Mouse (Mus musculus): Measurements from ENCODE around the gene Rps6kb1. TPM values are rescaled to one million over a fixed set of nuclear protein-coding genes. Genes with fewer than 3 reads are reported as not detected.

The Rps6kb1 gene
- total and polyA plus RNA-seq, 2 experiments from 2014 or later = 34.2 to 67.3 TPM

GRCm38 (mm10) chr11:86575632-86576378, 31.2 kb upstream of the Rps6kb1 start:
- Histone ChIP-seq H3K36me3 (ENCODE audit: insufficient read depth, low read length) (no peaks in the 10 kb centered on the region), H3K4me2 (ENCODE audit: low read depth, low read length) (no peak overlapping the region), H3K27ac (no peak overlapping the region), H3K4me1 (ENCODE audit: insufficient read depth, low read length) (0 out of 2 replicates have a peak, but pooled peaks cover 3% of the 10 kb centered on the region), H3K4me3 (ENCODE audit: low read length) (no peak overlapping the region), H3K27me3 (ENCODE audit: insufficient read depth, low read length) (no peaks in the 10 kb centered on the region), H3K9me3 (ENCODE audit: low read length) (no peaks in the 10 kb centered on the region), H3K9ac (replicated peaks; ENCODE audit: low read length) (no peak overlapping the region)
- DNase-seq (ENCODE audit: low spot score) = no peak
- TF ChIP-seq CTCF (IDR thresholded peaks at IDR 0.05; ENCODE audit: low read depth) = no peak
- ATAC-seq = no peak
- 82% methylated on average over 7 of the region's 7 CpGs for WGBS

- Histone ChIP-seq H3K27me3 (ENCODE audit: insufficient read depth, low read length) (no peaks in the 10 kb centered on the region), H3K36me3 (ENCODE audit: insufficient read depth, low read length) (no peaks in the 10 kb centered on the region), H3K4me3 (ENCODE audit: low read length) (no peak overlapping the region), H3K4me1 (ENCODE audit: insufficient read depth, low read length) (0 out of 2 replicates have a peak, but pooled peaks cover 1% of the 10 kb centered on the region), H3K9ac (replicated peaks; ENCODE audit: low read length) (no peak overlapping the region), H3K27ac (no peak overlapping the region), H3K9me3 (ENCODE audit: low read length) (no peaks in the 10 kb centered on the region), H3K4me2 (ENCODE audit: low read depth, low read length) (no peak overlapping the region)
- TF ChIP-seq CTCF (IDR thresholded peaks at IDR 0.05; ENCODE audit: low read depth) = no peak
- DNase-seq (ENCODE audit: low spot score) (no peak), ATAC-seq (no peak)
- WGBS = 87% methylated on average over 2 of the region's 2 CpGs
These were observed 29.8 kb upstream of the Rps6kb1 start for GRCm38 (mm10) chr11:86574408-86574807.

GRCm38 (mm10) chr11:86573646-86574231, 29.1 kb upstream of the Rps6kb1 start:
- H3K9ac ChIP-seq (replicated peaks; ENCODE audit: low read length) = no peak overlapping the region
- ATAC-seq (no peak), DNase-seq (ENCODE audit: low spot score) (no peak)
- no peaks in the 10 kb centered on the region for H3K9me3 ChIP-seq (ENCODE audit: low read length)
- H3K27ac ChIP-seq = no peak overlapping the region
- H3K4me3 ChIP-seq (ENCODE audit: low read length) = no peak overlapping the region
- no peak for TF ChIP-seq CTCF (IDR thresholded peaks at IDR 0.05; ENCODE audit: low read depth)
- no peaks in the 10 kb centered on the region for H3K27me3 ChIP-seq (ENCODE audit: insufficient read depth, low read length)
- H3K4me1 ChIP-seq (ENCODE audit: insufficient read depth, low read length) = no peaks in the 10 kb centered on the region
- H3K36me3 ChIP-seq (ENCODE audit: insufficient read depth, low read length) = no peaks in the 10 kb centered on the region
- 90% methylated on average over 6 of the region's 6 CpGs for WGBS
- H3K4me2 ChIP-seq (ENCODE audit: low read depth, low read length) = no peak overlapping the region

GRCm38 (mm10) chr11:86572623-86573022, 28.0 kb upstream of the Rps6kb1 start:
- H3K36me3 ChIP-seq (ENCODE audit: insufficient read depth, low read length) = no peaks in the 10 kb centered on the region
- no peak overlapping the region for H3K4me2 ChIP-seq (ENCODE audit: low read depth, low read length)
- TF ChIP-seq CTCF (IDR thresholded peaks at IDR 0.05; ENCODE audit: low read depth) = no peak
- no peak overlapping the region for H3K27ac ChIP-seq
- no peaks in the 10 kb centered on the region for H3K9me3 ChIP-seq (ENCODE audit: low read length)
- no peak overlapping the region for H3K9ac ChIP-seq (replicated peaks; ENCODE audit: low read length)
- no peaks in the 10 kb centered on the region for H3K4me1 ChIP-seq (ENCODE audit: insufficient read depth, low read length)
- DNase-seq (ENCODE audit: low spot score) = no peak
- ATAC-seq = no peak
- WGBS = 81% methylated on average over 2 of the region's 2 CpGs
- H3K27me3 ChIP-seq (ENCODE audit: insufficient read depth, low read length) = no peaks in the 10 kb centered on the region
- no peak overlapping the region for H3K4me3 ChIP-seq (ENCODE audit: low read length)

GRCm38 (mm10) chr11:86571871-86572270, 27.3 kb upstream of the Rps6kb1 start:
- no peak for ATAC-seq
- H3K36me3 ChIP-seq (ENCODE audit: insufficient read depth, low read length) = no peaks in the 10 kb centered on the region; the same call in 1 of the 2 replicates
- 72% methylated on average over 4 of the region's 4 CpGs for WGBS
- H3K27me3 ChIP-seq (ENCODE audit: insufficient read depth, low read length) = no peaks in the 10 kb centered on the region
- no peak overlapping the region for H3K9ac ChIP-seq (replicated peaks; ENCODE audit: low read length)
- no peak for DNase-seq (ENCODE audit: low spot score)
- H3K9me3 ChIP-seq (ENCODE audit: low read length) = no peaks in the 10 kb centered on the region
- no peaks in the 10 kb centered on the region for H3K4me1 ChIP-seq (ENCODE audit: insufficient read depth, low read length)
- no peak overlapping the region for H3K27ac ChIP-seq
- TF ChIP-seq CTCF (IDR thresholded peaks at IDR 0.05; ENCODE audit: low read depth) = no peak
- no peak overlapping the region for H3K4me3 ChIP-seq (ENCODE audit: low read length)
- H3K4me2 ChIP-seq (ENCODE audit: low read depth, low read length) = no peak overlapping the region

- Histone ChIP-seq H3K36me3 (ENCODE audit: insufficient read depth, low read length) (no peaks in the 10 kb centered on the region; the same call in 1 of the 2 replicates), H3K4me2 (ENCODE audit: low read depth, low read length) (peak overlapping the region; percentile 5; the same call in 1 of the 2 replicates), H3K4me3 (ENCODE audit: low read length) (no peak overlapping the region), H3K27ac (no peak overlapping the region), H3K4me1 (ENCODE audit: insufficient read depth, low read length) (no peaks in the 10 kb centered on the region), H3K27me3 (ENCODE audit: insufficient read depth, low read length) (no peaks in the 10 kb centered on the region), H3K9ac (replicated peaks; ENCODE audit: low read length) (no peak overlapping the region), H3K9me3 (ENCODE audit: low read length) (no peaks in the 10 kb centered on the region)
- DNase-seq (ENCODE audit: low spot score) (no peak), ATAC-seq (0 out of 2 replicates have a peak, but pooled peaks have one; percentile 38)
- no peak for TF ChIP-seq CTCF (IDR thresholded peaks at IDR 0.05; ENCODE audit: low read depth)
- WGBS = 41% methylated on average over 15 of the region's 15 CpGs
These were observed 26.6 kb upstream of the Rps6kb1 start for GRCm38 (mm10) chr11:86571047-86571855.
